Mouse (Mus musculus) ES-E14 (cell line): ENCODE results near the gene Selenon.

Experiments
- CHD2 ChIP-seq: IDR thresholded peaks from 2 replicates; pipeline ENCODE4 v1.6.1; 2014; ENCODE audit warnings: mild to moderate bottlenecking, low read depth, low read length, inconsistent platforms
- ZC3H11A ChIP-seq: IDR thresholded peaks from 2 replicates; pipeline ENCODE4 v1.6.1; 2012; ENCODE audit warnings: low read depth, mild to moderate bottlenecking, inconsistent platforms, low read length, borderline replicate concordance

DNA sequence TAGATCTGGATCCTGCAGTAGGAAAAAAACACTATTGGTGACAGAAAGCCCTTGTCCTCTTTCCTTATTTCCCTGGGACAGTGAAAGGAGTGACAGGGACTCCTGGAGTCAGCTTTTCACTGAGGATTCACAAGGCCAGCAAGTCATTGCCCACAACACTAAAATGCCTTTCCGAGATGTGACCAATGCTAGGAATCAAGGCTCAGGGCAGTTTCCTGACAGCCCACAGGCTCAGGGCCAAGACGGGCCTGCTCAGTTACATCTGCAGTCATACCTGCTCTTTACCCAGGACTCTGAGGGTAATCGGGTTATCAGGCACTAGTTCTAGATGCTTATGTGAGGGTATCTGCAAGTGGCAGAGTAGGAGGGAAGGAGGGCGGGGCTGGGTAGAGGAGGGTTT is 28.5 kb downstream of the Selenon start:
- no peak for TF ChIP-seq ZC3H11A
- TF ChIP-seq CHD2: no peak
